Mouse (Mus musculus): ENCODE measurements at regions not wholly inside any gene's neighbourhood (a gene's known extent, or its start where the extent isn't known, plus 50 kb on each side); places are given as distances from the start of the nearest gene placed in this dataset.

- no peaks in the 10 kb centered on the region for H3K9me3 ChIP-seq (ENCODE audit: control insufficient read depth, low read length)
- TF ChIP-seq CTCF (IDR thresholded peaks at IDR 0.05; ENCODE audit: low read depth), result no peak
- TF ChIP-seq EP300 (IDR thresholded peaks at IDR 0.05; ENCODE audit: low read depth), result no peak
- no peak overlapping the region for H3K4me2 ChIP-seq (ENCODE audit: low read depth)
- H3K4me1 ChIP-seq (replicated peaks; ENCODE audit: control insufficient read depth in 2 of 2, insufficient read depth in 2 of 2, low read length in 1 of 2), result no peaks in the 10 kb centered on the region
- DNase-seq (ENCODE audit: low read depth in 3 of 3, low spot score in 3 of 3), result no peak
- ATAC-seq (ENCODE audit: insufficient read depth), result no peak
- WGBS (ENCODE audit: insufficient replicate concordance), result 49% methylated on average over 6 of the region's 6 CpGs
- no peak overlapping the region for H3K4me3 ChIP-seq (ENCODE audit: insufficient read depth in 1 of 2, low read depth in 2 of 2, low read length in 2 of 2)
- H3K27ac ChIP-seq, result no peak overlapping the region
- no peaks in the 10 kb centered on the region for H3K27me3 ChIP-seq (ENCODE audit: control insufficient read depth, insufficient read depth, low read length)
- no peaks in the 10 kb centered on the region for H3K36me3 ChIP-seq (replicated peaks; ENCODE audit: control insufficient read depth, insufficient read depth, low read depth)
- no peak overlapping the region for H3K9ac ChIP-seq (replicated peaks)
These were observed 198.9 kb upstream of the Egln3 start for GRCm38 (mm10) chr12:54402591-54402990.

- no peaks in the 10 kb centered on the region for H3K27me3 ChIP-seq (ENCODE audit: control insufficient read depth, insufficient read depth, low read length)
- no peak overlapping the region for H3K4me3 ChIP-seq (ENCODE audit: insufficient read depth in 1 of 2, low read depth in 2 of 2, low read length in 2 of 2)
- no peaks in the 10 kb centered on the region for H3K36me3 ChIP-seq (replicated peaks; ENCODE audit: control insufficient read depth, insufficient read depth, low read depth)
- 70% methylated on average over 1 of the region's 1 CpGs for WGBS (ENCODE audit: insufficient replicate concordance)
- H3K9ac ChIP-seq (replicated peaks), result no peak overlapping the region
- no peaks in the 10 kb centered on the region for H3K4me1 ChIP-seq (replicated peaks; ENCODE audit: control insufficient read depth in 2 of 2, insufficient read depth in 2 of 2, low read length in 1 of 2)
- ATAC-seq (ENCODE audit: insufficient read depth) (no peak), DNase-seq (ENCODE audit: low read depth in 3 of 3, low spot score in 3 of 3) (no peak)
- no peak overlapping the region for H3K27ac ChIP-seq
- no peak overlapping the region for H3K4me2 ChIP-seq (ENCODE audit: low read depth)
- TF ChIP-seq CTCF (IDR thresholded peaks at IDR 0.05; ENCODE audit: low read depth), result no peak
- TF ChIP-seq EP300 (IDR thresholded peaks at IDR 0.05; ENCODE audit: low read depth), result no peak
- H3K9me3 ChIP-seq (ENCODE audit: control insufficient read depth, low read length), result no peaks in the 10 kb centered on the region
These were observed 198.0 kb upstream of the Egln3 start for GRCm38 (mm10) chr12:54401665-54402064.

GRCm38 (mm10) chr12:54400084-54400483, 196.4 kb upstream of the Egln3 start:
- Histone ChIP-seq H3K9ac (replicated peaks) (no peak overlapping the region), H3K27me3 (ENCODE audit: control insufficient read depth, insufficient read depth, low read length) (no peaks in the 10 kb centered on the region), H3K4me2 (ENCODE audit: low read depth) (no peak overlapping the region), H3K9me3 (ENCODE audit: control insufficient read depth, low read length) (no peaks in the 10 kb centered on the region), H3K27ac (no peak overlapping the region), H3K4me3 (ENCODE audit: insufficient read depth in 1 of 2, low read depth in 2 of 2, low read length in 2 of 2) (no peak overlapping the region), H3K36me3 (replicated peaks; ENCODE audit: control insufficient read depth, insufficient read depth, low read depth) (no peaks in the 10 kb centered on the region), H3K4me1 (replicated peaks; ENCODE audit: control insufficient read depth in 2 of 2, insufficient read depth in 2 of 2, low read length in 1 of 2) (no peaks in the 10 kb centered on the region)
- ATAC-seq (ENCODE audit: insufficient read depth) (no peak), DNase-seq (ENCODE audit: low read depth in 3 of 3, low spot score in 3 of 3) (no peak)
- 65% methylated on average over 5 of the region's 5 CpGs for WGBS (ENCODE audit: insufficient replicate concordance)
- TF ChIP-seq CTCF (IDR thresholded peaks at IDR 0.05; ENCODE audit: low read depth) (no peak), EP300 (IDR thresholded peaks at IDR 0.05; ENCODE audit: low read depth) (no peak)

- Histone ChIP-seq H3K4me3 (ENCODE audit: insufficient read depth in 1 of 2, low read depth in 2 of 2, low read length in 2 of 2) (no peak overlapping the region), H3K27ac (no peak overlapping the region), H3K9ac (replicated peaks) (no peak overlapping the region), H3K4me1 (replicated peaks; ENCODE audit: control insufficient read depth in 2 of 2, insufficient read depth in 2 of 2, low read length in 1 of 2) (no peaks in the 10 kb centered on the region), H3K4me2 (ENCODE audit: low read depth) (no peak overlapping the region), H3K9me3 (ENCODE audit: control insufficient read depth, low read length) (no peaks in the 10 kb centered on the region), H3K27me3 (ENCODE audit: control insufficient read depth, insufficient read depth, low read length) (no peaks in the 10 kb centered on the region), H3K36me3 (replicated peaks; ENCODE audit: control insufficient read depth, insufficient read depth, low read depth) (no peaks in the 10 kb centered on the region)
- TF ChIP-seq CTCF (IDR thresholded peaks at IDR 0.05; ENCODE audit: low read depth) (no peak), EP300 (IDR thresholded peaks at IDR 0.05; ENCODE audit: low read depth) (no peak)
- no peak for ATAC-seq (ENCODE audit: insufficient read depth)
- DNase-seq (ENCODE audit: low read depth in 3 of 3, low spot score in 3 of 3), result no peak
- 23% methylated on average over 6 of the region's 6 CpGs for WGBS (ENCODE audit: insufficient replicate concordance)
These were observed 194.4 kb upstream of the Egln3 start for GRCm38 (mm10) chr12:54398080-54398479.

GRCm38 (mm10) chr12:54396952-54397351, 193.3 kb upstream of the Egln3 start:
- Histone ChIP-seq H3K4me1 (replicated peaks; ENCODE audit: control insufficient read depth in 2 of 2, insufficient read depth in 2 of 2, low read length in 1 of 2) (no peaks in the 10 kb centered on the region), H3K4me2 (ENCODE audit: low read depth) (no peak overlapping the region), H3K27ac (no peak overlapping the region), H3K27me3 (ENCODE audit: control insufficient read depth, insufficient read depth, low read length) (no peaks in the 10 kb centered on the region), H3K36me3 (replicated peaks; ENCODE audit: control insufficient read depth, insufficient read depth, low read depth) (no peaks in the 10 kb centered on the region), H3K9me3 (ENCODE audit: control insufficient read depth, low read length) (no peaks in the 10 kb centered on the region), H3K4me3 (ENCODE audit: insufficient read depth in 1 of 2, low read depth in 2 of 2, low read length in 2 of 2) (no peak overlapping the region), H3K9ac (replicated peaks) (no peak overlapping the region)
- no peak for TF ChIP-seq EP300 (IDR thresholded peaks at IDR 0.05; ENCODE audit: low read depth)
- TF ChIP-seq CTCF (IDR thresholded peaks at IDR 0.05; ENCODE audit: low read depth), result no peak
- ATAC-seq (ENCODE audit: insufficient read depth), result no peak
- DNase-seq (ENCODE audit: low read depth in 3 of 3, low spot score in 3 of 3), result no peak
